Mouse (Mus musculus) liver, embryonic 14.5 days (tissue): ENCODE data around the gene Scn1a.

Experiments
- CTCF ChIP-seq: IDR thresholded peaks from 2 replicates; pipeline ENCODE4 v1.5.1; 2016; ENCODE audit warnings: antibody characterized with exemption, low read depth, control low read depth
- EP300 ChIP-seq: IDR thresholded peaks from 2 replicates; pipeline ENCODE4 v1.6.1; 2016; ENCODE audit warnings: antibody characterized with exemption, low read depth

DNA sequence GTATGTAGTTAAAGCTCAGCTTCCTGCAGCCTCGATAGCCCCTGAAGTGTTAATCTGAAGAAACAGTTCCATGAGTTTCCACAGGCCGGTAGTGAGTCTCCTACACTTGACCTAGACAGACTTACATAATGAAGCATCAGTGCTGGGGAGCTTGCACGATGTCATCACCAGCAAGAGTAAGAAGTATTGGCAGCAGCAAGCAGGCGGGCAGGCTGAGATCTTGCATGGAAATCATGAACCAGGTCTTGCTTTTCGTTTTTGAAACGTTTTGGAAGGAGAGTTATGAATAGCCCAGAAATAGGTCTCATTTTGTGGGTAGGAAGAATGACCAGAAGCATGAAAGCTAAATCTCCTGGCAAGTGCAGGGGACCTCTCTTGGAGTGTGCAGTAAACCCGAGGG lies at the start of gene Scn1a:
- TF ChIP-seq EP300 (no peak), CTCF (no peak)
